Mouse (Mus musculus): ENCODE measurements around the gene B3galt4.

GRCm38 (mm10) chr17:33956336-33956735 lies 5.0 kb upstream of the B3galt4 start:
- no peak for TF ChIP-seq MAFK (IDR thresholded peaks at IDR 0.05; ENCODE audit: insufficient read depth, low read depth, low read length)
- TF ChIP-seq HCFC1 (IDR thresholded peaks at IDR 0.05; ENCODE audit: borderline replicate concordance, insufficient read depth, low read length), result no peak

Data from ES-E14 (cell line).